Mouse (Mus musculus): Measurements from ENCODE around the gene Vmn2r20.
"Not testable (repeated sequence)": the region's sequence is repeated elsewhere in the genome, so short reads cannot be mapped to it uniquely, and the experiment has no call there.

Vmn2r20 gene

GRCm38 (mm10) chr6:123418016-123418415 is at the start of gene Vmn2r20:
Gene Vmn2r20 (minus strand): TSS chr6:123418116.
- DNase-seq (ENCODE audit: low spot score), result not testable (repeated sequence)

GRCm38 (mm10) chr6:123424413-123424812 is 6.5 kb upstream of the Vmn2r20 start:
- not testable (repeated sequence) for DNase-seq (ENCODE audit: low spot score)

- DNase-seq (ENCODE audit: low spot score), result not testable (repeated sequence)
Measured at GRCm38 (mm10) chr6:123406918-123407665, 10.8 kb downstream of the Vmn2r20 start.

- not testable (repeated sequence) for DNase-seq (ENCODE audit: low spot score)
Measured at GRCm38 (mm10) chr6:123388824-123389223, 29.1 kb downstream of the Vmn2r20 start.

GRCm38 (mm10) chr6:123346141-123346540 is 71.8 kb downstream of the Vmn2r20 start:
- DNase-seq (ENCODE audit: low spot score), result peak; percentile 12

GRCm38 (mm10) chr6:123340093-123340492 is 77.8 kb downstream of the Vmn2r20 start:
- peak; percentile 27 for DNase-seq (ENCODE audit: low spot score)

- no peak for DNase-seq (ENCODE audit: low spot score)
Measured at GRCm38 (mm10) chr6:123332503-123332902, 85.4 kb downstream of the Vmn2r20 start.
